Mouse (Mus musculus): Measurements from ENCODE around the gene Cdc26. TPM values are rescaled to one million over a fixed set of nuclear protein-coding genes. Genes with fewer than 3 reads are reported as not detected.

Cdc26 gene
- 10 to 100 TPM; 69.8 to 90.5 TPM for polyA plus RNA-seq (2012; fragmentation: generic; extraction: Trizol)

DNA sequence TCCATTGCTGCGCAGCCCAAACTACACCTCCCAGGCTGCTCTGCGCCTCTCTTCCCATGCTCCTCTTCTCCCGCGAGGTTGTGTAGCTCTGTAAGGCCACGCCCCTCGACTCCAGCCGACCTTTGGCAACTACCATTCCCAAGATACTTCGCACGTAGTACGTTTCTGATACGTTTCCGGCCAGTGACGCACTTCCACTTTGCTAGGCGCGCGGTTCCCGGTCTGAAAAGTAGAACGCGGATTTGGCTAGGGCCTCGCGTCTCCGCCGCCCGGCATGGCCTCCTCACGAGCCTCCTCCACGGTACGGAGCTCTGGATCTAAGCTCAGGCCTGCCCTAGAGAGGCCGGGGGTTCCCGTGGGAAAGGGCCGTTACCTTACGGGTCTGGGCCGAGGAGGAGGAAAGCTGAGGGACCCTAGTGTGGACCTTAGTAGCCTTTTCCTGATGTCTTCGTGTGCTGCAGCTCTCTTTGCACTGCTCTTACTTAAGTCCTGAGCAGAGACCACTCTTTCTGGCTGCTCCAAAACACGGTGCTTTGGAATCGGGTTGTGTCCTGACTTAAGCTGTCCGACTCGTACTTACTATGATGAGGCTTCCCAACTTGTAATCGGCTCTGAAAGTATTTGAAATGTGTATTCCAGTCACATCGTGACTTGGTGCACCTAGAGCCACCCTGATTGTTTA is at the start of gene Cdc26, which contains the start of gene Prpf4:
Gene Cdc26 (minus strand): TSS at position 42 of the 682 bp plus-strand sequence.
Gene Prpf4 (plus strand): TSS at position 197 of the 682 bp plus-strand sequence.

GRCm38 (mm10) chr4:62435081-62435480 is 26.6 kb upstream of the Cdc26 start, which contains the start of gene Rnf183:
TSS of gene Rnf183 (minus strand) at chr4:62435252.

GRCm38 (mm10) chr4:62360088-62360804 is 48.2 kb downstream of the Cdc26 start, which contains the start of the genes Fkbp15 and Slc31a1:
TSS of gene Fkbp15 (minus strand) at chr4:62360548.
TSS of gene Slc31a1 (plus strand) at chr4:62360727.

Other genes with a start within 250 kb of the Cdc26 start
- gene Zfp37, start 177.6 kb downstream of the Cdc26 start, polyA plus RNA-seq (2012; fragmentation: generic; extraction: Trizol): under 1 TPM; 0.02 to 0.42 TPM
- 10 to 100 TPM in 1 of 2 experiments, 1 to 10 TPM in 1; 1.4 to 15.5 TPM for gene Slc31a2, start 146.1 kb downstream of the Cdc26 start, polyA plus RNA-seq (2012; fragmentation: generic; extraction: Trizol)
- gene Fkbp15, start 48.1 kb downstream of the Cdc26 start, polyA plus RNA-seq (2012; fragmentation: generic; extraction: Trizol): 10 to 100 TPM in 1 of 2 experiments, 1 to 10 TPM in 1; 8.2 to 25.7 TPM
- 10 to 100 TPM in 1 of 2 experiments, 1 to 10 TPM in 1; 4.3 to 18.4 TPM for gene Slc31a1, start 47.9 kb downstream of the Cdc26 start, polyA plus RNA-seq (2012; fragmentation: generic; extraction: Trizol)
- 1 to 10 TPM; 3.4 to 7.3 TPM for gene Prpf4, start 155 bp upstream of the Cdc26 start, polyA plus RNA-seq (2012; fragmentation: generic; extraction: Trizol)
- gene Rnf183, start 26.6 kb upstream of the Cdc26 start, polyA plus RNA-seq (2012; fragmentation: generic; extraction: Trizol): under 1 TPM; 0.06 to 0.60 TPM
- under 1 TPM; 0.07 to 0.12 TPM for gene Wdr31, start 62.3 kb upstream of the Cdc26 start, polyA plus RNA-seq (2012; fragmentation: generic; extraction: Trizol)
- 1 to 10 TPM in 1 of 2 experiments, under 1 TPM in 1; 0.08 to 1.0 TPM for gene Bspry, start 71.4 kb upstream of the Cdc26 start, polyA plus RNA-seq (2012; fragmentation: generic; extraction: Trizol)
- gene Hdhd3, start 94.8 kb upstream of the Cdc26 start, polyA plus RNA-seq (2012; fragmentation: generic; extraction: Trizol): 10 to 100 TPM; 35.5 to 36.9 TPM
- gene Alad, start 111.3 kb upstream of the Cdc26 start, polyA plus RNA-seq (2012; fragmentation: generic; extraction: Trizol): 100 to 1,000 TPM; 124 to 319 TPM
- gene Pole3, start 116.4 kb upstream of the Cdc26 start, polyA plus RNA-seq (2012; fragmentation: generic; extraction: Trizol): 10 to 100 TPM; 33.3 to 62.6 TPM
- gene 4933430I17Rik, start 116.7 kb upstream of the Cdc26 start, polyA plus RNA-seq (2012; fragmentation: generic; extraction: Trizol): under 1 TPM; 0.05 to 0.17 TPM
- gene Rgs3, start 151.2 kb upstream of the Cdc26 start, polyA plus RNA-seq (2012; fragmentation: generic; extraction: Trizol): 10 to 100 TPM; 24.2 to 87.0 TPM